Mouse (Mus musculus) liver, embryonic 14.5 days (tissue): ENCODE data around the gene Lhx4. TPM values are rescaled to one million over a fixed set of nuclear protein-coding genes. Genes with fewer than 3 reads are reported as not detected.

Experiments used
- ATAC-seq: fragments of 200-750 bp; cut with Nextera tagmentation; 2 replicates; pipeline ENCODE4 v1.8.0; 2017; ENCODE audit warnings: moderate number of reproducible peaks, mild to moderate bottlenecking, moderate library complexity; ENCODE audit not compliant: insufficient read depth
- DNase-seq, 3 experiments: peaks; one replicate each; pipeline ENCODE4 v3.0.0-alpha.2; 2012 to 2013; ENCODE audit warnings: low read depth in 3 of 3, low spot score in 3 of 3
- H3K27ac ChIP-seq: fragments of 300-500 bp; sonication (generic); 2 replicates; pipeline ENCODE4 v1.5.1; 2014; ENCODE audit warnings: moderate library complexity, mild to moderate bottlenecking, control low read depth, inconsistent platforms
- H3K27me3 ChIP-seq: fragments of 300-500 bp; sonication (generic); 2 replicates; pipeline ENCODE4 v1.6.1; 2014; ENCODE audit warnings: mild to moderate bottlenecking, low read length, moderate library complexity; ENCODE audit not compliant: control insufficient read depth, insufficient read depth
- H3K36me3 ChIP-seq: fragments of 300-500 bp; sonication (generic); replicated peaks from 2 replicates; pipeline ENCODE4 v1.6.1; 2014; ENCODE audit warnings: low read depth; ENCODE audit not compliant: control insufficient read depth, insufficient read depth
- H3K4me1 ChIP-seq, 2 experiments: fragments of 200-500 bp in 1 of 2; fragments of 300-500 bp in 1 of 2; sonication (generic) in 1 of 2; replicated peaks; 2 replicates each; pipeline ENCODE4 v1.6.1; 2012 to 2014; ENCODE audit warnings: antibody characterized with exemption in 1 of 2, inconsistent platforms in 1 of 2, low read length in 1 of 2; ENCODE audit not compliant: control insufficient read depth in 2 of 2, insufficient read depth in 2 of 2
- H3K4me2 ChIP-seq: fragments of 300-500 bp; sonication (generic); 2 replicates; pipeline ENCODE4 v1.6.1; 2014; ENCODE audit warnings: low read depth, mild to moderate bottlenecking, control low read depth, moderate library complexity
- H3K4me3 ChIP-seq, 2 experiments: fragments of 200-500 bp in 1 of 2; fragments of 300-500 bp in 1 of 2; sonication (generic) in 1 of 2; 2 replicates each; pipeline ENCODE4 v1.5.1; 2012 to 2014; ENCODE audit warnings: low read depth in 2 of 2, low read length in 2 of 2, mild to moderate bottlenecking in 2 of 2, control low read depth in 1 of 2, inconsistent platforms in 1 of 2, moderate library complexity in 1 of 2; ENCODE audit not compliant: insufficient read depth in 1 of 2
- H3K9ac ChIP-seq: fragments of 300-500 bp; sonication (generic); replicated peaks from 2 replicates; pipeline ENCODE4 v1.6.1; 2014; ENCODE audit warnings: mild to moderate bottlenecking, control low read depth, moderate library complexity
- H3K9me3 ChIP-seq: fragments of 300-500 bp; sonication (generic); 2 replicates; pipeline ENCODE4 v1.6.1; 2016; ENCODE audit warnings: low read length, mixed read lengths; ENCODE audit not compliant: control insufficient read depth
- CTCF ChIP-seq: IDR thresholded peaks from 2 replicates; pipeline ENCODE4 v1.5.1; 2016; ENCODE audit warnings: antibody characterized with exemption, low read depth, control low read depth
- EP300 ChIP-seq: IDR thresholded peaks from 2 replicates; pipeline ENCODE4 v1.6.1; 2016; ENCODE audit warnings: antibody characterized with exemption, low read depth
- WGBS: fragments of 180-500 bp; shearing (Covaris S2); extraction: QIAGEN DNeasy Blood & Tissue Kit; methylation state at CpG from one replicate; pipeline ENCODE4 v1.1.7; 2014; ENCODE audit not compliant: insufficient replicate concordance; 5-methylcytosine and 5-hydroxymethylcytosine counted together
- polyA plus RNA-seq, 2 experiments: library from polyadenylated mRNA; depleted of rRNA in 1 of 2; stranded (reverse) in 1 of 2; unstranded in 1 of 2; fragments of >200 nt; fragmentation: Nextera tagmentation in 1 of 2; extraction: Ambion mirVana in 1 of 2; gene quantifications; 2 replicates each; pipeline versions ENCODE4 v1.2.1 to v1.2.3; 2012 to 2014

Lhx4 gene
- polyA plus RNA-seq, 2 experiments: not detected

GRCm38 (mm10) chr1:155784343-155785205 is 33.1 kb upstream of the Lhx4 start:
- H3K4me3 ChIP-seq: no peak overlapping the region
- DNase-seq (no peak), ATAC-seq (no peak)
- H3K36me3 ChIP-seq: peaks cover 3% of the 10 kb centered on the region; the same call in 1 of the 2 replicates
- no peak overlapping the region for H3K27ac ChIP-seq
- H3K9ac ChIP-seq: no peak overlapping the region
- 24% methylated on average over 19 of the region's 19 CpGs for WGBS
- H3K4me2 ChIP-seq: no peak overlapping the region
- no peaks in the 10 kb centered on the region for H3K27me3 ChIP-seq
- H3K9me3 ChIP-seq: no peaks in the 10 kb centered on the region
- peaks cover 0 to 5% of the 10 kb centered on the region in 2 experiments; a peak in 1 of 4 replicates for H3K4me1 ChIP-seq
- TF ChIP-seq CTCF (peak; percentile 79), EP300 (no peak)

- DNase-seq (no peak), ATAC-seq (no peak)
- Histone ChIP-seq H3K27ac (no peak overlapping the region), H3K4me1 (peaks cover 0 to 9% of the 10 kb centered on the region in 2 experiments; a peak in 2 of 4 replicates), H3K9me3 (no peaks in the 10 kb centered on the region), H3K4me3 (no peak overlapping the region), H3K27me3 (no peaks in the 10 kb centered on the region), H3K9ac (no peak overlapping the region), H3K4me2 (no peak overlapping the region), H3K36me3 (no peaks in the 10 kb centered on the region)
- TF ChIP-seq CTCF: no peak
- no peak for TF ChIP-seq EP300
- WGBS: 52% methylated on average over 5 of the region's 5 CpGs
Observed at GRCm38 (mm10) chr1:155782382-155782781, 30.9 kb upstream of the Lhx4 start.

- TF ChIP-seq EP300 (no peak), CTCF (no peak)
- H3K4me2 ChIP-seq: no peak overlapping the region
- DNase-seq (no peak), ATAC-seq (0 out of 2 replicates have a peak, but pooled peaks have one; percentile 8)
- no peaks in the 10 kb centered on the region for H3K27me3 ChIP-seq
- H3K9me3 ChIP-seq: no peaks in the 10 kb centered on the region
- H3K36me3 ChIP-seq: no peaks in the 10 kb centered on the region
- no peak overlapping the region for H3K27ac ChIP-seq
- H3K9ac ChIP-seq: no peak overlapping the region
- WGBS: 60% methylated on average over 14 of the region's 14 CpGs
- peaks cover 0 to 4% of the 10 kb centered on the region in 2 experiments; a peak in 1 of 4 replicates for H3K4me1 ChIP-seq
- no peak overlapping the region for H3K4me3 ChIP-seq
Observed at GRCm38 (mm10) chr1:155777641-155778625, 26.4 kb upstream of the Lhx4 start.

- Histone ChIP-seq H3K36me3 (no peaks in the 10 kb centered on the region), H3K27ac (no peak overlapping the region), H3K9me3 (no peaks in the 10 kb centered on the region), H3K9ac (no peak overlapping the region), H3K4me1 (no peaks in the 10 kb centered on the region), H3K4me2 (no peak overlapping the region), H3K27me3 (no peaks in the 10 kb centered on the region), H3K4me3 (no peak overlapping the region)
- ATAC-seq (no peak), DNase-seq (no peak)
- 72% methylated on average over 12 of the region's 12 CpGs for WGBS
- TF ChIP-seq CTCF (no peak), EP300 (no peak)
Observed at GRCm38 (mm10) chr1:155759167-155759566, 7.7 kb upstream of the Lhx4 start.
